Mouse (Mus musculus) central nervous system, embryonic 11.5 days (tissue): ENCODE measurements around the gene Slc1a1. TPM values are rescaled to one million over a fixed set of nuclear protein-coding genes. Genes with fewer than 3 reads are reported as not detected.

Experiments used
- polyA plus RNA-seq: library from polyadenylated mRNA; depleted of rRNA; stranded (reverse); fragments of >200 nt; gene quantifications from 2 replicates; pipeline ENCODE4 v1.2.3, GENCODE M21; 2012; rRNA removed

Slc1a1 gene
- 0.86 and 0.95 TPM in 2 replicates for polyA plus RNA-seq

DNA sequence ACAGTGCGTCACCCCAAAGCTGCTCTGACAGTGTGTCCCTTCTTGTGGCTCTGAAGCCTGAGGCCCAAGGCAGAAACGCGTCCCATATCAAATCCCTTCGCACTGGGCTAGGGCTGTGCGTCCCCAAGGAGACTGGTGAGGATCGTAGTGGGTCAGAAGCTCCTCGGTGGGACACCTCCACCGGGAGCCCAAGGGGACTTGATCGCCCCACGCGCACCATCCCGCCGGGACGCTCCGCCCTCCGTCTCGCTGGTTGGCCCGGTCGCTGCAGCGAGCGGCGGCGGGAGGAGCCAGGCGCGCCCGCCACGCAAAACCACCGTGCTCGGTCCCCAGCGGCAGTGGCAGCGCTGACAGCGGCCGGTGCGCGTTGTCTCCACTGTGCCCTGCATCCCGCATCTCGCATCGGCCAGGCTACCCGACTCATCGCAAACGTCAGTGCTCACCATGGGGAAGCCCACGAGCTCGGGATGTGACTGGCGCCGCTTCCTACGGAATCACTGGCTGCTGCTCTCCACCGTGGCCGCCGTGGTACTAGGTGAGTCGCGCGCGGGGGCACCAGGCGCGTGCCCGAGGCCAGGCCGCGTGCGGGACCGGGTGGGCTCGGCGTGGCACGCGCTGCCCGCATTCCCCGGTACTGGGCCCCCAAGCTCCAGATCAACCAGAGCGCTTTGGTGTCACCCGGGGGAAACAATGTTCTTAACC is at the start of gene Slc1a1:
TSS of gene Slc1a1 (plus strand) at position 252 of the 702 bp plus-strand sequence.

Other genes starting within 250 kb of the Slc1a1 start
- 1.4 and 1.6 TPM in 2 replicates for gene Glis3, start 155.0 kb upstream of the Slc1a1 start, polyA plus RNA-seq
- 5.0 and 5.1 TPM in 2 replicates for gene Plpp6, start 128.9 kb downstream of the Slc1a1 start, polyA plus RNA-seq
- 0.43 and 0.97 TPM in 2 replicates for gene 4430402I18Rik, start 132.8 kb downstream of the Slc1a1 start, polyA plus RNA-seq
- 29.3 and 42.7 TPM in 2 replicates for gene Cdc37l1, start 155.3 kb downstream of the Slc1a1 start, polyA plus RNA-seq
- gene Ak3, start 212.9 kb downstream of the Slc1a1 start, polyA plus RNA-seq: 24.7 and 36.3 TPM in 2 replicates